Mouse (Mus musculus) thymus, adult 2 months (tissue): ENCODE measurements around the gene Ptpn1. TPM values are rescaled to one million over a fixed set of nuclear protein-coding genes. Genes with fewer than 3 reads are reported as not detected.

ENCODE experiments used
- DNase-seq: peaks from one replicate; pipeline ENCODE4 v3.0.0; 2021
- H3K27ac ChIP-seq: fragments of 200-500 bp; 2 replicates; pipeline ENCODE4 v1.5.1; 2012; ENCODE audit warnings: low read length, control low read depth; ENCODE audit not compliant: control insufficient read depth, insufficient read depth
- H3K27me3 ChIP-seq: fragments of 200-500 bp; 2 replicates; pipeline ENCODE4 v1.6.1; 2012; ENCODE audit warnings: mild to moderate bottlenecking, low read length, moderate library complexity, mixed read lengths; ENCODE audit not compliant: control insufficient read depth, insufficient read depth
- H3K36me3 ChIP-seq: fragments of 200-500 bp; 2 replicates; pipeline ENCODE4 v1.6.1; 2012; ENCODE audit warnings: mild to moderate bottlenecking, low read length, moderate library complexity; ENCODE audit not compliant: control insufficient read depth, insufficient read depth
- H3K4me1 ChIP-seq: fragments of 200-500 bp; replicated peaks from 2 replicates; pipeline ENCODE4 v1.6.1; 2012; ENCODE audit warnings: low read length; ENCODE audit not compliant: control insufficient read depth, insufficient read depth
- H3K4me3 ChIP-seq: fragments of 200-500 bp; 2 replicates; pipeline ENCODE4 v1.5.1; 2012; ENCODE audit warnings: mild to moderate bottlenecking, low read length, control low read depth, moderate library complexity; ENCODE audit not compliant: control insufficient read depth, insufficient read depth
- CTCF ChIP-seq: fragments of 200-500 bp; IDR thresholded peaks from 2 replicates; pipeline ENCODE4 v1.5.1; 2012; ENCODE audit warnings: mild to moderate bottlenecking, control low read depth, low read length, moderate library complexity, borderline replicate concordance; ENCODE audit not compliant: control insufficient read depth, poor library complexity, insufficient read depth; ENCODE audit errors: extremely low read depth
- POLR2A ChIP-seq: fragments of 200-500 bp; IDR thresholded peaks from 2 replicates; pipeline ENCODE4 v1.6.1; 2012; ENCODE audit warnings: mild to moderate bottlenecking, low read length, control low read depth, moderate library complexity; ENCODE audit not compliant: control insufficient read depth, poor library complexity, insufficient read depth; ENCODE audit errors: extremely low read depth
- WGBS: fragments of 180-500 bp; shearing (Covaris S2); methylation state at CpG from one replicate; pipeline ENCODE4 v1.1.7; 2018; 5-methylcytosine and 5-hydroxymethylcytosine counted together
- polyA plus RNA-seq: library from polyadenylated mRNA; depleted of rRNA; stranded (reverse); fragments of >200 nt; gene quantifications from 2 replicates; pipeline ENCODE4 v1.2.3, GENCODE M21; 2012

Ptpn1 gene
- polyA plus RNA-seq, 1 experiment, result 97.8 TPM

DNA sequence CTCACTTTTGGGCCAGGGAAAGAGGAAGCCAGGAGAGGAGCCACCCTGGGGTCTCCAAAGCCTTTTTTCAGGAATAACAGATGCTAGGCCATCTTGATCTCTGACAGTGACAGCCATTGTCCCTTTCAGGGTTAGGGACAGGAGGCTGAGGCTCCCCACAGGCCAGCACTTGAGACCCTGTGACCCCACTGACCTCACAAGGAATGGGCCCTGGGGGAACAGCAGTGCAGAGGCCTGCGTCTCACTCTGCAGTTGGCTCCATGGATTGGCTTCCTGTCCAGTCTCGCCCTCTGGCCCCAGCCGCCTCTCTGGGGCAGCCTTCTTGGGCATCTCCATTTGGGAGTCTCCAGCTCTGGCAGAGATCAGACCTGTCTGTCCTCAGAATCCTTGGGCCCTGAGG lies 76.3 kb downstream of the Ptpn1 start:
- H3K27ac ChIP-seq, result no peak overlapping the region
- H3K4me1 ChIP-seq, result no peaks in the 10 kb centered on the region
- WGBS, result 95% methylated on average over 3 of the region's 3 CpGs
- TF ChIP-seq POLR2A (no peak), CTCF (no peak)
- H3K4me3 ChIP-seq, result no peak overlapping the region
- no peak for DNase-seq
- no peaks in the 10 kb centered on the region for H3K27me3 ChIP-seq
- no peaks in the 10 kb centered on the region for H3K36me3 ChIP-seq

DNA sequence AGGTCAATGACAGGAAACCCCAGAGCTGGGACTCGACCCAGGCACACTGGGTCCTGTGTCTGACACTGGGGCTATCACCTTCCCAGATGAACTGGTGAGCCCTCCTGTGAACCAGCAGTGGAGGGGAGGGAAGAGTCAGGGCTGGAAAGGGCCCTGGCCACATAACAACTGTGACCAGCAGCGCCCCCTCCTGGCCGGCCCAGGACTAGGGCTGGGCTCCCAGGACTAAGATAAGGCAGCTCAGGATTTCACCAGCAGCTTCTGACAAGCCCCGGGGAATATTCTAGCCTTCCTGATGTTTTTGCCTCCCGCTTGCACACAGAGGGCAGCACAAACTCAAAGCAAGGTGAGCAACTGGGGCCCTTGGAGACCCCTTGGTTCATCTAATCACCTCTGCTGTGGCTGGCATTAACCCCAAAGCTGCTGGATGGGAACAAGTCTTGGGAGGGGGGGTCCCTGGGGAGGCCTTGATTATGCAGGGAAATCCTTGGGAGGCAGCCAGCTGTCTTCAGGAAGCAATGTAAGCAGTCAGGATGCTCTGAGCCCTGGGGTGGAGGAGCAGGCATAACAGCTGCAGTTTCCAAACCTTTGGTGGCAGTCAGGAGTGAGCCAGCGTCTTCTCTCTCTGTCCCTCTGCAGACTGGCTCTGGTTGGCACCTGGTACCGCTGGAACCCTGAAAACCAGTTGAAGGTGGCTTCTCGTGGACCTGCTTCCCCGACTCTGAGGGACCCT lies 78.2 kb downstream of the Ptpn1 start, which contains the start of gene Ripor3:
TSS of gene Ripor3 (minus strand) at position 683 of the 733 bp plus-strand sequence.
- Histone ChIP-seq H3K4me1 (no peaks in the 10 kb centered on the region), H3K27me3 (no peaks in the 10 kb centered on the region), H3K4me3 (no peak within 1 kb of the TSS), H3K27ac (no peak within 1 kb of the TSS), H3K36me3 (no peaks in the 10 kb centered on the region)
- DNase-seq, result peak; percentile 70
- 40% methylated on average over 9 of the region's 9 CpGs for WGBS
- TF ChIP-seq POLR2A, result no peak
- TF ChIP-seq CTCF, result peak; percentile 90

DNA sequence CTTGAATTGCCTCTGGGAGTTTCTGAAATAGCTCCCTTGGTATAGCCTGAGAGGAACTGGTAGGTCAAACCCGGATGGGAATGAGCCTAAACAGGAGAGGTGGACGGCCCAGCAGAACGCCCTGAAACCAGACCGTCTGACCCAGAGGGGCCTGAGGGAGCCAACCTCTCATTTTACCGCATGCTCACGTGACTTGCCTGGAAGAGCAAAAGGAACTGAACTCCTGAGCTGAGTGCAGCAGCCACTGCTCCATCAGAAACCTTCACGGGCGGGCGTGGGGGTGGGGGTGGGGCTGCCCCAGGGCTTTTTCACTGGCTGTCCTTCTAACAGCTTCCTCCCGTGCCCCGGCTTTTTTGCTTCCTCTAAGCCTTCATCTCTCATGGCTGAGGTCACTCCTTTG lies 79.0 kb downstream of the Ptpn1 start:
- Histone ChIP-seq H3K36me3 (no peaks in the 10 kb centered on the region), H3K4me3 (no peak overlapping the region), H3K4me1 (no peaks in the 10 kb centered on the region), H3K27ac (no peak overlapping the region), H3K27me3 (no peaks in the 10 kb centered on the region)
- TF ChIP-seq POLR2A, result no peak
- TF ChIP-seq CTCF, result no peak
- no peak for DNase-seq
- 15% methylated on average over 11 of the region's 11 CpGs for WGBS

- Histone ChIP-seq H3K27ac (no peak overlapping the region), H3K4me3 (no peak overlapping the region), H3K36me3 (no peaks in the 10 kb centered on the region), H3K27me3 (no peaks in the 10 kb centered on the region), H3K4me1 (no peaks in the 10 kb centered on the region)
- peak; percentile 57; the same call in 1 of the 2 replicates for TF ChIP-seq CTCF
- no peak for TF ChIP-seq POLR2A
- WGBS, result 39% methylated on average over 5 of the region's 5 CpGs
- DNase-seq, result peak; percentile 69
These were observed 85.1 kb downstream of the Ptpn1 start for GRCm38 (mm10) chr2:168016951-168017391.

- Histone ChIP-seq H3K36me3 (no peaks in the 10 kb centered on the region), H3K27ac (no peak overlapping the region), H3K4me3 (no peak overlapping the region), H3K4me1 (no peaks in the 10 kb centered on the region), H3K27me3 (no peaks in the 10 kb centered on the region)
- TF ChIP-seq CTCF (no peak), POLR2A (no peak)
- no peak for DNase-seq
- 96% methylated on average over 9 of the region's 9 CpGs for WGBS
These were observed 87.4 kb downstream of the Ptpn1 start for GRCm38 (mm10) chr2:168019201-168019715.

GRCm38 (mm10) chr2:168023763-168024402 lies 92.0 kb downstream of the Ptpn1 start:
- H3K4me1 ChIP-seq, result no peaks in the 10 kb centered on the region

DNA sequence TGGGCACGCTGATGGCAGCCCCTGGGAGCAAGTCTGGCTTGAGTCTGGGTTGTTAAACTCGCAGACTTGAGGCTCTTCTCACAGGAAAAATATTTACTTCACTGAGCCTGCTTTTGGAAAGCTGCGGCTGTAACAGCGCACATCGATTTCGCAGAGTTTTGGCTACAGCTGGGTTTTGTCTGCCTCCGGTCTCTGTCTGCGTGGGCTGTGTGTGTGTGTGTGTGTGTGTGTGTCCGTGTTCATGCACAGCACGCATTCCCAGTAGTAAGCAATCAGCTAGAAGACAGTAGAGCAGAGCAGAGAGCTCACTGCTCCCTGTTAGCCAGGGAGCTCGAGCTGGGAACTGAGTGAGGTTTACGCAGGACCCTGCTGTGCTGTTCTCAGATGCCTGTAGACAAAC lies 93.3 kb downstream of the Ptpn1 start:
- H3K4me1 ChIP-seq, result no peaks in the 10 kb centered on the region
- no peak for DNase-seq
- TF ChIP-seq CTCF (no peak), POLR2A (no peak)
- 90% methylated on average over 12 of the region's 12 CpGs for WGBS
- H3K27me3 ChIP-seq, result no peaks in the 10 kb centered on the region
- H3K27ac ChIP-seq, result no peak overlapping the region
- no peaks in the 10 kb centered on the region for H3K36me3 ChIP-seq
- H3K4me3 ChIP-seq, result no peak overlapping the region

More at GRCm38 (mm10) chr2:168023763-168024402, 92.0 kb downstream of the Ptpn1 start:
- H3K27me3 ChIP-seq, result no peaks in the 10 kb centered on the region
- DNase-seq, result no peak
- WGBS, result 10% methylated on average over 3 of the region's 3 CpGs
- no peaks in the 10 kb centered on the region for H3K36me3 ChIP-seq
- no peak overlapping the region for H3K27ac ChIP-seq
- TF ChIP-seq POLR2A (no peak), CTCF (no peak)
- H3K4me3 ChIP-seq, result no peak overlapping the region
